Mouse (Mus musculus) stomach, postnatal 0 days (tissue): ENCODE results near the gene Dcp1b. TPM values are rescaled to one million over a fixed set of nuclear protein-coding genes. Genes with fewer than 3 reads are reported as not detected.

ENCODE experiments used
- ATAC-seq: fragments of 200-750 bp; cut with Nextera tagmentation; 2 replicates; pipeline ENCODE4 v1.8.0; 2017; ENCODE audit not compliant: low FRiP score, low TSS enrichment
- DNase-seq: peaks from one replicate; pipeline ENCODE4 v3.0.0-alpha.2; 2016; ENCODE audit warnings: low spot score
- H3K27ac ChIP-seq: fragments of 300-500 bp; sonication (generic); replicated peaks from 2 replicates; pipeline ENCODE4 v1.5.1; 2014; ENCODE audit warnings: mild to moderate bottlenecking, control low read depth
- H3K27me3 ChIP-seq: fragments of 300-500 bp; sonication (generic); 2 replicates; pipeline ENCODE4 v1.6.1; 2014; ENCODE audit warnings: low read length; ENCODE audit not compliant: control insufficient read depth, insufficient read depth
- H3K36me3 ChIP-seq: fragments of 300-500 bp; sonication (generic); 2 replicates; pipeline ENCODE4 v1.6.1; 2014; ENCODE audit warnings: low read length, mixed read lengths; ENCODE audit not compliant: control insufficient read depth, insufficient read depth
- H3K4me1 ChIP-seq: fragments of 300-500 bp; sonication (generic); replicated peaks from 2 replicates; pipeline ENCODE4 v1.6.1; 2014; ENCODE audit warnings: antibody characterized with exemption; ENCODE audit not compliant: control insufficient read depth, insufficient read depth
- H3K4me2 ChIP-seq: fragments of 300-500 bp; sonication (generic); replicated peaks from 2 replicates; pipeline ENCODE4 v1.6.1; 2014; ENCODE audit warnings: low read depth, mild to moderate bottlenecking, control low read depth, moderate library complexity
- H3K4me3 ChIP-seq: fragments of 300-500 bp; sonication (generic); 2 replicates; pipeline ENCODE4 v1.5.1; 2014; ENCODE audit warnings: low read depth, low read length, control low read depth
- H3K9ac ChIP-seq: fragments of 300-500 bp; sonication (generic); 2 replicates; pipeline ENCODE4 v1.6.1; 2014; ENCODE audit warnings: mild to moderate bottlenecking, low read length, control low read depth, mixed read lengths
- H3K9me3 ChIP-seq: fragments of 300-500 bp; sonication (generic); 2 replicates; pipeline ENCODE4 v1.6.1; 2016; ENCODE audit warnings: low read length; ENCODE audit not compliant: control insufficient read depth
- CTCF ChIP-seq: IDR thresholded peaks from 2 replicates; pipeline ENCODE4 v1.5.1; 2016; ENCODE audit warnings: antibody characterized with exemption, low read depth, mild to moderate bottlenecking, moderate library complexity
- EP300 ChIP-seq: optimal IDR thresholded peaks from 2 replicates; pipeline ENCODE3; 2016; ENCODE audit warnings: antibody characterized with exemption
- WGBS: fragments of 180-500 bp; shearing (Covaris S2); extraction: QIAGEN DNeasy Blood & Tissue Kit; methylation state at CpG from one replicate; pipeline ENCODE4 v1.1.7; 2014; 5-methylcytosine and 5-hydroxymethylcytosine counted together
- polyA plus RNA-seq: library from polyadenylated mRNA; unstranded; fragments of >200 nt; fragmentation: Nextera tagmentation; extraction: Ambion mirVana; gene quantifications from 2 replicates; pipeline ENCODE4 v1.2.1, GENCODE M21; 2015

Dcp1b gene
- polyA plus RNA-seq: 4.8 and 5.3 TPM in 2 replicates

GRCm38 (mm10) chr6:119175078-119175853 lies at the start of gene Dcp1b:
TSS of gene Dcp1b (plus strand) at chr6:119175253.
- DNase-seq (peak; percentile 93), ATAC-seq (peak; percentile 96)
- H3K36me3 ChIP-seq: no peaks in the 10 kb centered on the region
- peak within 1 kb of the TSS; percentile 84 for H3K9ac ChIP-seq
- H3K9me3 ChIP-seq: no peaks in the 10 kb centered on the region
- H3K4me1 ChIP-seq: no peaks in the 10 kb centered on the region
- peak within 1 kb of the TSS; percentile 74 for H3K4me2 ChIP-seq
- H3K27ac ChIP-seq: peak within 1 kb of the TSS; percentile 91
- H3K27me3 ChIP-seq: no peaks in the 10 kb centered on the region
- under 1% methylated on average over 59 of the region's 65 CpGs for WGBS
- H3K4me3 ChIP-seq: peak within 1 kb of the TSS; percentile 92
- TF ChIP-seq CTCF (peak; percentile 57), EP300 (no peak)

GRCm38 (mm10) chr6:119126991-119127390 lies 48.1 kb upstream of the Dcp1b start:
- Histone ChIP-seq H3K9me3 (no peaks in the 10 kb centered on the region), H3K27ac (no peak overlapping the region), H3K4me1 (no peaks in the 10 kb centered on the region), H3K4me3 (no peak overlapping the region), H3K27me3 (no peaks in the 10 kb centered on the region), H3K4me2 (no peak overlapping the region), H3K36me3 (no peaks in the 10 kb centered on the region), H3K9ac (no peak overlapping the region)
- no peak for DNase-seq
- no peak for ATAC-seq
- TF ChIP-seq EP300: no peak
- TF ChIP-seq CTCF: no peak
- WGBS: 83% methylated on average over 3 of the region's 3 CpGs

GRCm38 (mm10) chr6:119128076-119128475 lies 47.0 kb upstream of the Dcp1b start:
- no peak overlapping the region for H3K4me3 ChIP-seq
- 87% methylated on average over 1 of the region's 1 CpGs for WGBS
- H3K9me3 ChIP-seq: no peaks in the 10 kb centered on the region
- H3K27me3 ChIP-seq: no peaks in the 10 kb centered on the region
- H3K36me3 ChIP-seq: no peaks in the 10 kb centered on the region
- H3K4me2 ChIP-seq: no peak overlapping the region
- no peak for DNase-seq
- no peak for TF ChIP-seq EP300
- TF ChIP-seq CTCF: no peak
- no peaks in the 10 kb centered on the region for H3K4me1 ChIP-seq
- ATAC-seq: no peak
- no peak overlapping the region for H3K27ac ChIP-seq
- H3K9ac ChIP-seq: no peak overlapping the region

DNA sequence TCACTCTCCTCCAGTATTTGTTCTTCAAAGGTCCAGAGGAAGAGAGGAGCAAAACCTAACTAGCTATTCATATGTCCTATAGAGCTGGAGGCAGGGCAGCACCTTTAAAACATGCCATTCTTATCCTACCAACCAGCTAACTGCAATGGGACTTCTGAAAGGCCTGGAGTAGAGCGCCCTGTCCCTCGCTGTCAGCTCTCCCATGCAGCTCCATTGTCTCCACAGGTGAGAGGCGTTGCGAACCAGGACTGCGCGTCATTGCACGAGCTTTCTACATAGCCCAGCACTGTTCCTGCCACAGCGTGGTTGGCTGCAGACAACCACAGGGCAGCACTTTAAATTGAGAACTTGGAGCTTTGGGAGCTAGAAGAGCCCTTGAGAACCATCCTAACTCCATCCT lies 46.5 kb upstream of the Dcp1b start:
- no peak overlapping the region for H3K4me2 ChIP-seq
- DNase-seq: no peak
- H3K9ac ChIP-seq: no peak overlapping the region
- ATAC-seq: no peak
- H3K27me3 ChIP-seq: no peaks in the 10 kb centered on the region
- H3K4me1 ChIP-seq: no peaks in the 10 kb centered on the region
- 88% methylated on average over 8 of the region's 8 CpGs for WGBS
- H3K9me3 ChIP-seq: no peaks in the 10 kb centered on the region
- no peak overlapping the region for H3K27ac ChIP-seq
- H3K4me3 ChIP-seq: no peak overlapping the region
- H3K36me3 ChIP-seq: no peaks in the 10 kb centered on the region
- TF ChIP-seq EP300: no peak
- no peak for TF ChIP-seq CTCF

GRCm38 (mm10) chr6:119129664-119130063 lies 45.4 kb upstream of the Dcp1b start:
- 82% methylated on average over 5 of the region's 5 CpGs for WGBS
- no peaks in the 10 kb centered on the region for H3K4me1 ChIP-seq
- no peak overlapping the region for H3K4me2 ChIP-seq
- H3K27me3 ChIP-seq: no peaks in the 10 kb centered on the region
- DNase-seq: peak; percentile 63
- no peaks in the 10 kb centered on the region for H3K36me3 ChIP-seq
- TF ChIP-seq CTCF: peak; percentile 74
- TF ChIP-seq EP300: no peak
- no peak overlapping the region for H3K27ac ChIP-seq
- ATAC-seq: no peak
- no peak overlapping the region for H3K9ac ChIP-seq
- H3K9me3 ChIP-seq: no peaks in the 10 kb centered on the region
- no peak overlapping the region for H3K4me3 ChIP-seq

DNA sequence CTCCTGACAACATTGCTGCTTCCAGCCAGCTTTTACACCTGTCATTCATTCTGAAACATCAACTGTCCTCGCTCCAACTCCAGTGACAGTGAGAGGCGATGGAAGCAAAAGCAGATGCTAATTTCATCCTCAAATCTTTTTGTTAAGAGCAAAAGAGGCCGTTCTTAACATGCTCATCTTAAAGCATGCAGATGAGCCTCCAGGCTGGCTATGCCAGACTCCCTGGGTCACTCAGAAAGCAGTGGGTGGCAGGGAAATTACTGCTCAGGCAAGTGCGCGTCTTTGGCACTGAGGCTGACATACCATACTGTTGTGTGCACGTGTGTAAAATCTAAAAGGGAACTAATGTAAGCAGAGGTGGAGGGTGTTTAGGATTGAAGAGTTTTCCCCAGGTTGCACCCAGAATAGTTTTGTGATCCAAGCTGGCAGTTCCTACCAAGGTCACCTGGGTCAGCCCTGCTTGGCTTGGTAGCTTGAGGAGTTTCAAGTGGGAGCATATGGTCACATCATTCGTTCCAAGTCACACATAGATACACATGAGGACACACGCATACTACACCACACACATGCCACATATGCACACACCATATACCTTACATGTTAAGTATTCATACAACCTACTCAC lies 42.8 kb upstream of the Dcp1b start:
- no peaks in the 10 kb centered on the region for H3K4me1 ChIP-seq
- H3K36me3 ChIP-seq: no peaks in the 10 kb centered on the region
- TF ChIP-seq CTCF (no peak), EP300 (no peak)
- H3K27me3 ChIP-seq: no peaks in the 10 kb centered on the region
- 82% methylated on average over 8 of the region's 8 CpGs for WGBS
- H3K4me3 ChIP-seq: no peak overlapping the region
- no peak overlapping the region for H3K9ac ChIP-seq
- no peaks in the 10 kb centered on the region for H3K9me3 ChIP-seq
- ATAC-seq (no peak), DNase-seq (no peak)
- H3K27ac ChIP-seq: no peak overlapping the region
- H3K4me2 ChIP-seq: no peak overlapping the region
